Mouse (Mus musculus) forebrain, embryonic 13.5 days (tissue): ENCODE results near the gene Cyp2t4. TPM values are rescaled to one million over a fixed set of nuclear protein-coding genes. Genes with fewer than 3 reads are reported as not detected.
A peak's percentile ranks its signal among the peaks of the same experiment; 100 is the strongest.

Experiments used
- ATAC-seq: fragments of 200-750 bp; cut with Nextera tagmentation; 2 replicates; pipeline ENCODE4 v1.8.0; 2017
- H3K27ac ChIP-seq: fragments of 300-500 bp; sonication (generic); 2 replicates; pipeline ENCODE4 v1.5.1; 2015; ENCODE audit warnings: inconsistent platforms, mild to moderate bottlenecking, moderate library complexity
- H3K27me3 ChIP-seq: fragments of 300-500 bp; sonication (generic); 2 replicates; pipeline ENCODE4 v1.6.1; 2015; ENCODE audit warnings: mild to moderate bottlenecking, inconsistent platforms
- H3K36me3 ChIP-seq: fragments of 300-500 bp; sonication (generic); 2 replicates; pipeline ENCODE4 v1.6.1; 2015; ENCODE audit warnings: mild to moderate bottlenecking, inconsistent platforms; ENCODE audit not compliant: poor library complexity, severe bottlenecking
- H3K4me1 ChIP-seq: fragments of 300-500 bp; sonication (generic); 2 replicates; pipeline ENCODE4 v1.6.1; 2015; ENCODE audit warnings: inconsistent platforms
- H3K4me2 ChIP-seq: fragments of 300-500 bp; sonication (generic); 2 replicates; pipeline ENCODE4 v1.6.1; 2015; ENCODE audit warnings: inconsistent platforms, mild to moderate bottlenecking, moderate library complexity
- H3K4me3 ChIP-seq: fragments of 300-500 bp; sonication (generic); 2 replicates; pipeline ENCODE4 v1.5.1; 2015; ENCODE audit warnings: mild to moderate bottlenecking, inconsistent platforms
- H3K9ac ChIP-seq: fragments of 300-500 bp; sonication (generic); 2 replicates; pipeline ENCODE4 v1.6.1; 2015; ENCODE audit warnings: mild to moderate bottlenecking, inconsistent platforms
- H3K9me3 ChIP-seq: fragments of 300-500 bp; sonication (generic); replicated peaks from 2 replicates; pipeline ENCODE4 v1.6.1; 2016; ENCODE audit warnings: inconsistent platforms
- WGBS: fragments of 180-500 bp; shearing (Covaris S2); methylation state at CpG from one replicate; pipeline ENCODE4 v1.1.7; 2015; 5-methylcytosine and 5-hydroxymethylcytosine counted together
- microRNA counts: library from miRNA; unstranded; fragments of <30 nt; microRNA quantifications from one replicate; lab custom pipeline; 2016
- microRNA-seq: library from miRNA; unstranded; fragments of <30 nt; microRNA quantifications from one replicate; pipeline ENCODE4, GENCODE M21; 2016
- polyA plus RNA-seq: library from polyadenylated mRNA; unstranded; fragments of >200 nt; fragmentation: Nextera tagmentation; extraction: Ambion mirVana; gene quantifications from 2 replicates; pipeline ENCODE4 v1.2.1, GENCODE M21; 2015

Gene Cyp2t4
- polyA plus RNA-seq, 1 experiment from 2014 or later: 0.17 TPM

DNA sequence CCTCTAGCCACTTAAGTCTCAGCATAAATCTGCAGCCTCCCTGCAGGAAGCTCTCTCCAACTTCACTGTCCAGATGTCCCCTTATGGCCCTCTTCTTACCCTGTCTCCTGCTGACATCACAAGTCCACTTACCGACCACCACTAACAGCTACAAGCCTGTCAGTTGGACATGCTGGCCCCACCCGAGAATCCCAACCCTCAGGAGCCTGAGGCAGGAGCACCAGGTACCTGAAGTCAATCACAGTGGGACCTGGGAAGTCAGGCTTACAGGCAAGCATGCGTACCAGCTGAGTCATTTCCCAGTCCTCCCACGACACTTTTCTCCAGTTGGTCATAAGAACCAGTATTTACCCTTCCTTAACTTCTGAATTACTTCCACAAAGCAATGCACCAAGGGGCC lies 40.2 kb downstream of the Cyp2t4 start:
- peaks cover 53% of the 10 kb centered on the region for H3K36me3 ChIP-seq
- 0 out of 2 replicates have a peak overlapping the region, but pooled peaks have one; percentile 9 for H3K4me3 ChIP-seq
- H3K27ac ChIP-seq: no peak overlapping the region
- no peak for ATAC-seq
- H3K9me3 ChIP-seq: no peaks in the 10 kb centered on the region
- no peaks in the 10 kb centered on the region for H3K27me3 ChIP-seq
- peak overlapping the region; percentile 37 for H3K4me2 ChIP-seq
- H3K9ac ChIP-seq: peak overlapping the region; percentile 27
- 88% methylated on average over 4 of the region's 4 CpGs for WGBS
- H3K4me1 ChIP-seq: peaks cover 30% of the 10 kb centered on the region

DNA sequence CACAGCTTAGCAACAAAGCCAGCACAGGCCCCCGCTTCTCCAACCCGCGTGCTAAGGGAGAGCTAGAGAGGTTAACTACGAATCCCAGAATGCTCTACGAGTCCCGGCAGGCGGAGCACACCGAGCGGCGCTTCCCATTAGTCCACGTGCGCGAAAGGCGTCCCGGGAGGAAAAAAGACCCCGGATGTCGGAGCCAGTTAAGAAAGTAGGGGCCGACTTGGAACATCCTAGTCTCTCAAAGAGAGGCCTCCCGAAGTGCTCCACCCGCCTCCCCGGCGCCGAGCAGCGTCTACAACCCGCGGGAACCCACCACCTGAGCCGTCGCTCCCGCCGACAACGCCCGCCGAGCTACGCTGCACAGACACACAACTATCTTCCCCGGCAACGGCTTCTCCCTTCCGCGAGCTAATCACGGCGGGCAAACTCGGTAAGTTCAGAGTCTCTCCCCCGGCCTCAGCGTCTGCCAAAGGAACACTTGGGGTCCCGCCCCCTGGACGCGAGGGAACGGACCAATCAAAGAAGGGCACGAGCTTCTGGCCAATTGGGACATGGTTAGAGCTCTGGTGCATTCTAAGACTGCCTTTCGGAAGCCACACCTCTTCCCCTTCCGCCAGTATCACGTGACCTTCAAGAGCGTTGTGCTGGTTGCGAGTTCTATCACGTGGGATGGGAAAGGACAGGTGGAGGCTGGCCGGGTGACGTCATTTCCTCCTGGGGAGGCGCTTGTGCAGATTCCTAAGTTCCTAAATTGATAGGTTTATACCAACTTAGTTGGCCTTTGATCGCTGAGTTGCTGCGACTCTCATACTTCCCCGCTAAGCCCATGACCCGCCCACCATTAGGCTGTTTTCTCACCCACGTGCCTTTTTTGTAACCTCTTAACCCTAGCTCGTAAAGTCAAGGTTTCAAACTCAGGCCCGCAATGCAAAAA lies 42.4 kb downstream of the Cyp2t4 start, which contains the start of the genes BC024978 and Snrpa:
BC024978 (plus strand) TSS at position 101 of the 931 bp plus-strand sequence.
Snrpa (minus strand) TSS at position 591 of the 931 bp plus-strand sequence.
- Histone ChIP-seq H3K36me3 (peaks cover 37% of the 10 kb centered on the region), H3K27ac (peak within 1 kb of the TSS; percentile 98), H3K9me3 (no peaks in the 10 kb centered on the region), H3K4me1 (peaks cover 30% of the 10 kb centered on the region), H3K4me2 (peak within 1 kb of the TSS; percentile 88), H3K27me3 (no peaks in the 10 kb centered on the region), H3K9ac (peak within 1 kb of the TSS; percentile 86), H3K4me3 (peak within 1 kb of the TSS; percentile 82)
- 1% methylated on average over 61 of the region's 64 CpGs for WGBS
- ATAC-seq: peak; percentile 98

DNA sequence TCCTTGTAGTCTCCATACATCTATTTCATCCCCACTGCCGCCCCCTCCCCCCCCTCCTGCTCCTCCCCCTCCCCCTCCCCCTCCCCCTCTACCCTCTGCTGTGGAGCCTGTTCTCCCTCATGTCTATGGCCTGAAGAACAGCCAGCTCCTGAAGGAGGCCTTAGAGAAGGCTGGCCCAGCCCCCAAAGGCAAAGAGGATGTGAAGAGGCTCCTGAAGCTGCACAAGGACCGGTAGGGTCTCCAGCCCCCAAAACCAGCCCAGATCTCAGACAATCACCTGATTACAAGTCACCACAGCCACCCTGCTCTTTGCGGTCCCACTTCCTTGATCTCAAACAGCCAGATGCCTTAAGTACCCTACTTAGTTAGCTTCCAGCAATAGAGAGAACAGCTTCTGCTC lies 43.6 kb downstream of the Cyp2t4 start:
- peaks cover 32% of the 10 kb centered on the region for H3K36me3 ChIP-seq
- H3K9me3 ChIP-seq: no peaks in the 10 kb centered on the region
- no peak overlapping the region for H3K9ac ChIP-seq
- 90% methylated on average over 3 of the region's 3 CpGs for WGBS
- ATAC-seq: no peak
- H3K27me3 ChIP-seq: no peaks in the 10 kb centered on the region
- no peak overlapping the region for H3K4me3 ChIP-seq
- peaks cover 30% of the 10 kb centered on the region for H3K4me1 ChIP-seq
- no peak overlapping the region for H3K27ac ChIP-seq
- 0 out of 2 replicates have a peak overlapping the region, but pooled peaks have one; percentile 88 for H3K4me2 ChIP-seq

- WGBS: 93% methylated on average over 8 of the region's 8 CpGs
- peaks cover 29% of the 10 kb centered on the region for H3K4me1 ChIP-seq
- no peak overlapping the region for H3K9ac ChIP-seq
- no peak overlapping the region for H3K27ac ChIP-seq
- no peak for ATAC-seq
- H3K9me3 ChIP-seq: no peaks in the 10 kb centered on the region
- no peak overlapping the region for H3K4me3 ChIP-seq
- peaks cover 32% of the 10 kb centered on the region for H3K36me3 ChIP-seq
- H3K27me3 ChIP-seq: no peaks in the 10 kb centered on the region
- H3K4me2 ChIP-seq: no peak overlapping the region
Measured at GRCm38 (mm10) chr7:27197634-27198033, 44.1 kb downstream of the Cyp2t4 start.

GRCm38 (mm10) chr7:27198355-27198754 lies 44.8 kb downstream of the Cyp2t4 start:
- no peak for ATAC-seq
- Histone ChIP-seq H3K36me3 (peaks cover 32% of the 10 kb centered on the region), H3K27ac (no peak overlapping the region), H3K9ac (no peak overlapping the region), H3K9me3 (no peaks in the 10 kb centered on the region), H3K27me3 (no peaks in the 10 kb centered on the region), H3K4me1 (peaks cover 24% of the 10 kb centered on the region), H3K4me2 (no peak overlapping the region), H3K4me3 (no peak overlapping the region)

- no peak overlapping the region for H3K9ac ChIP-seq
- H3K36me3 ChIP-seq: peaks cover 32% of the 10 kb centered on the region
- no peaks in the 10 kb centered on the region for H3K27me3 ChIP-seq
- H3K9me3 ChIP-seq: no peaks in the 10 kb centered on the region
- no peak for ATAC-seq
- H3K27ac ChIP-seq: no peak overlapping the region
- no peak overlapping the region for H3K4me3 ChIP-seq
- H3K4me2 ChIP-seq: no peak overlapping the region
- WGBS: 95% methylated on average over 8 of the region's 8 CpGs
- H3K4me1 ChIP-seq: peaks cover 19% of the 10 kb centered on the region
Measured at GRCm38 (mm10) chr7:27198779-27199178, 45.3 kb downstream of the Cyp2t4 start.

DNA sequence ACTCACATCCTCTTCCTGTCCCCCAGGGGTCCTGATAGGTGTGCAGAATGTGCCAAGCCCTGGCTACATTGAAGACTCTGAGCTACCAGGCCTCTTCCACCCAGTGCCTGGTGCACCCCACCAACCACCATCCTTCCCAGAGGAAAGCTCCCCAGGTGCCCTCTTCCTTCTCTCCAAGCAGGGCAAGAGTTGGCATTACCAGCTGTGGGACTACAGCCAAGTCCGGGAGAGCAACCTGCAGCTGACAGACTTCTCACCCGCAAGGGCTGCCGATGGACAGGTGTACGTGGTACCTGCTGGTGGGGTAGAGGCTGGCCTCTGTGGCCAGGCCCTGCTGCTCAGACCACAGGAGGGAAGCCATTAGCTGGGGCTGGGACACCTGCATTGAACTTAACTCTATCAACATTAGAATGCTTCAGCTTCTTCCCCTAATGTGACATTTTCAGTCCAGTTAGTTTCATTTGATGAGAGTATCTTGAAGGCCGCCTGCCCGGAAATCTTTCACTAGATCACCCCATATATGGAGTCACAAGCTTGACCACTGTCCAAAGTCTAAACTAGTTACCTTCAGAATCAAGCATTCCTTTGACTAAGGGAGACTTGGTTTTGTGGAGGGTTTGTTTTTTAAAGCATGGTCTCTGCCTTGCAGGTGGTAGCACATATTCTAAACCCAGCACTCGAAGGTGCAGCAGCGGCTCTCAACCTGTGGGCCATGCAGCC lies 50.4 kb downstream of the Cyp2t4 start:
- Histone ChIP-seq H3K9me3 (no peaks in the 10 kb centered on the region), H3K27me3 (no peaks in the 10 kb centered on the region), H3K4me1 (no peaks in the 10 kb centered on the region), H3K36me3 (peaks cover 62% of the 10 kb centered on the region), H3K4me2 (no peak overlapping the region), H3K27ac (no peak overlapping the region), H3K9ac (no peak overlapping the region), H3K4me3 (no peak overlapping the region)
- WGBS: 95% methylated on average over 8 of the region's 8 CpGs
- ATAC-seq: no peak

MicroRNAs within 50 kb of the gene (microRNA counts, 519-probe panel; counts per million panel counts)
- microRNA mmu-miR-1191 (lab: Ali Mortazavi, UCI): 177 counts per million, percentile 53 among the panel's probes with 10 or more counts

Small RNA genes lying within 50 kb of the gene (microRNA-seq; reads per million reads assigned to microRNA genes)
- gene Mir1191 (4.8 reads per million, percentile 14 among the genes with 10 or more reads in this experiment), gene Mir3101 (not detected)

Other genes starting within 250 kb of the Cyp2t4 start
- gene Cyp2a22, start 214.3 kb upstream of the Cyp2t4 start, polyA plus RNA-seq: not detected in 2 replicates
- gene Cyp2a12, start 124.6 kb upstream of the Cyp2t4 start, polyA plus RNA-seq: not detected in 2 replicates
- not detected in 2 replicates for gene Cyp2f2, start 33.8 kb upstream of the Cyp2t4 start, polyA plus RNA-seq
- gene Egln2, start 13.1 kb downstream of the Cyp2t4 start, polyA plus RNA-seq: 86.9 and 87.3 TPM in 2 replicates
- gene Rab4b, start 25.2 kb downstream of the Cyp2t4 start, polyA plus RNA-seq: 77.4 and 80.0 TPM in 2 replicates
- gene Gm21983, start 27.4 kb downstream of the Cyp2t4 start, polyA plus RNA-seq: not detected in 2 replicates
- 4.3 and 6.2 TPM in 2 replicates for gene Mia, start 27.4 kb downstream of the Cyp2t4 start, polyA plus RNA-seq
- 4.2 and 4.4 TPM in 2 replicates for gene BC024978, start 42.1 kb downstream of the Cyp2t4 start, polyA plus RNA-seq
- gene Snrpa, start 42.6 kb downstream of the Cyp2t4 start, polyA plus RNA-seq: 269 and 280 TPM in 2 replicates
- gene Itpkc, start 74.9 kb downstream of the Cyp2t4 start, polyA plus RNA-seq: 4.6 and 5.4 TPM in 2 replicates
- gene Coq8b, start 79.3 kb downstream of the Cyp2t4 start, polyA plus RNA-seq: 22.3 and 25.5 TPM in 2 replicates
- 31.1 and 32.3 TPM in 2 replicates for gene Numbl, start 104.7 kb downstream of the Cyp2t4 start, polyA plus RNA-seq
- gene Ltbp4, start 184.0 kb downstream of the Cyp2t4 start, polyA plus RNA-seq: 10.5 and 13.4 TPM in 2 replicates
- 85.4 and 89.3 TPM in 2 replicates for gene Shkbp1, start 202.3 kb downstream of the Cyp2t4 start, polyA plus RNA-seq
- gene Gm20479, start 203.7 kb downstream of the Cyp2t4 start, polyA plus RNA-seq: 0.62 TPM in 1 of 2 replicates, not detected in the other